Mouse (Mus musculus) right cerebral cortex, adult 2 months (tissue): Measurements from ENCODE around the gene Gp1bb.

ENCODE experiments used
- DNase-seq, 2 experiments: peaks; one replicate each; pipeline ENCODE4 v3.0.0; 2021 to 2022; ENCODE audit warnings: low spot score in 2 of 2

Gp1bb gene

GRCm38 (mm10) chr16:18622019-18622418 is at the start of gene Gp1bb:
Gene Gp1bb (minus strand): TSS chr16:18622403.
- no peak for DNase-seq

DNA sequence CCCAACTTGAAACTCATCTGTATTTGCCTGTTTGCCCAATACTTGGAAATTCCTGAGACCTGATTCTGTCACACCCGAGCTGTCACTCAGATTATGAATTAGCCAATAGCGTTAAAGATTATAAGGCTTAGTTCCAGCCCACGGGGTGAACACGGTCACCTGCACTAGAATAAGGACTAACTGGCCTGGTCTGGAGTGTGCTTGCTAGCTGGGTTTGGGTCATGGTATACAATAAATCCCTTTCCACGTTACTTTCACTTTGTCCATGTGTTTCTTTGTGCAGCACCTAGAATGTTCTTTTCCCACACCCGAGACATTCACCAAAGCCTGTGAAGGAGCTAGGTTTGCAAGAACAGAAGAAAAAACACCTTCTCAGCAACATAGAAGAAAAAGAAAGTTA is 47.7 kb upstream of the Gp1bb start:
- DNase-seq = no peak

DNA sequence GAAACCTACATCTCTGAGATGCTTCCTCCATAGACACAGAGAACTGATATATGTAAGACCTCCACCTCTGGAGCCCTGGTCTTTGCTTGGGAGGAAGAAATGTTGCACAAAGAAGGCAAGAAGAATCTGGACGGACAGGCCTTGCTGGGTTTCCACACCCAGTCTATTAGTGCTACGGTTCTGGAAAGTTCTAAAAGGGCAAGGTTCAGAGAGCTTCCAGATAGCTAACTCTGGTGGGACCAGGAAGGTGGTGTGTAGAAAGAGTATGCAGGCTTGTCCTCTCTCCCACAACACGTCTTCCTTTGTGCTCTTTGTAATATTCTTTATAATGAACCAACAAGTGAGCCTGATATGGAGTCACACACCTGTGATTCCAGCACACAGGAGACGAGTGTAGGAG is 36.4 kb upstream of the Gp1bb start:
- DNase-seq = no peak

GRCm38 (mm10) chr16:18655372-18656098 is 33.3 kb upstream of the Gp1bb start:
- no peak for DNase-seq

DNA sequence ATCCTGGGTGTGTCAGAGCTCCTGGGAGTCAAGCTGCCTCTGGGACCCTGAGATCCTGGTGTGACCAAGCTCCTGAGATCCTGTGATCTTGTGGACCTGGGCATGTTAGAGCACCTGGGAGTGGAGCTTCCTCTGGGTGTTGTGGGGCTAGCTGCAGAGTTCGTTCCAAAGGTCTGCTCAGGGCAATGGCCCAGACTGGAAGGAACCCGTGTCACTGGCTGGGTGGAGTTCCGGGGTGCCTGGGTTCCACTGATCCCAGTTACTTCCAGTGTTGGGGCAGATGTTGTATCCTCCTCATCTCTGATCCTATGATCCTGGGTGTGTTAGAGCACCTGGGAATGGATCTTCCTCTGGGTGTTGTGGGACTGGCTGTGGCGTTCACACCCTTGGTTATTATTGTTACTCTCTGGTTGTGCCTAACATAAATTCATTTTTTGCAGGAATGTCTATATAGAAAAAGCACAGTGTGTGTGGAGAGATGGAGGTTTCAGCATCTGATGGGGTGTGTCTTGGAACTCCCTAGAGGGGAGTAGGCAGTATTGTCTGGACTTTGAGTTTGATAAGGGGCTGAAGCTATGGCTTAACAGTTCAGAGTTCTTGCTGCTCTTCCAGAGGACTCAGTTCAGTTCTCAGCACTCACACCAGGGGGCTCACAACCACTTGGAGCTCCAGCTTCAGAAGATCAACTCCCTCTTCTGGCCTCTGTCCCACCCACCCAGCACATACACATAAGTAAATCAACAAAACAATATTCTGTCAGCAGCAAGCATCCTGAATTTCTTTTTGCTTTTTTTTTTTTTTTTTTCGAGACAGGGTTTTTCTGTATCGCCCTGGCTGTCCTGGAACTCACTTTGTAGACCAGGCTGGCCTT is 31.3 kb upstream of the Gp1bb start:
- no peak for DNase-seq

- DNase-seq = no peak
Measured at GRCm38 (mm10) chr16:18649126-18649525, 26.9 kb upstream of the Gp1bb start.

- no peak for DNase-seq
Measured at GRCm38 (mm10) chr16:18645329-18645728, 23.1 kb upstream of the Gp1bb start.

- DNase-seq = no peak
Measured at GRCm38 (mm10) chr16:18644485-18644884, 22.3 kb upstream of the Gp1bb start.

- no peak for DNase-seq
Measured at GRCm38 (mm10) chr16:18643406-18643998, 21.3 kb upstream of the Gp1bb start.

DNA sequence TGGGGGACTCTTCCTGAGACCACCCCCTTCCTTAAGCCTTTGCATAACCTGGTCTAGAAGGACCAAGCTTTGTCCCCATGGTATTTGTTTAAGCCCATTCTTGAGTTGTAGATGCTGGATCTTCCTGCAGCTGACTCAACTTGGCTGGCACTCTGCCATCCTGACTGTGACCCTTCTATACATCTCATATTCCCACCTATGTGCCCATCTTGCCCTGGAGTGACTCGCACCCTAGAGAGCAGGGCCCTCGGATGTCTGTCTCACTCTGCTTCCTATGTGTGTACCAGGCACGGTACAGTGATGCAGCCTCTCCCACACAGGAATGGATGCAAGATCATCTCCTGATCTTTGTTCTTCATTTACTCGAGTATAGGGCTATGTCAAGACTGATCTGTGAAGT is 20.7 kb upstream of the Gp1bb start:
- DNase-seq = no peak

DNA sequence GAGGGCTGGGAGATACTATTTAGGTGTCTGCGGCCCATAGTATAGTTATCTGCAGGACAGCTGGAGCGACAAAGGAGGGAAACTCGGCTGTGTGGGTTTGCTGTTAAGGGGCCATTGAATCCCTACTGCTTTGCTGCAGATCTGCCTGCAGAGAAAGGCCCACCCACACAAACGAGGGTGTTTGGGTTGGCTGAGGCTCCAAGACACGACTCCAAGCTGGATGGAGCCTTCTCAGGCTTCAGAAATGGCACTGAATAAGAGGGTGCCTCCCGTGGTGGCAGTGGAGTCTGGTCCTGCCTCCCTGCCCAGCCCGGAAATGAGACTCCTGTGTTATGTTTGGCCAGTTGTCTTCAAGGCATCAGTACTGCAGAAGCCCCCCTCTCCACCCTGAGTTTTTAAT is 20.1 kb upstream of the Gp1bb start:
- DNase-seq = peak; percentile 51 to 59

GRCm38 (mm10) chr16:18639382-18639929 is 17.3 kb upstream of the Gp1bb start:
- no peak for DNase-seq

DNA sequence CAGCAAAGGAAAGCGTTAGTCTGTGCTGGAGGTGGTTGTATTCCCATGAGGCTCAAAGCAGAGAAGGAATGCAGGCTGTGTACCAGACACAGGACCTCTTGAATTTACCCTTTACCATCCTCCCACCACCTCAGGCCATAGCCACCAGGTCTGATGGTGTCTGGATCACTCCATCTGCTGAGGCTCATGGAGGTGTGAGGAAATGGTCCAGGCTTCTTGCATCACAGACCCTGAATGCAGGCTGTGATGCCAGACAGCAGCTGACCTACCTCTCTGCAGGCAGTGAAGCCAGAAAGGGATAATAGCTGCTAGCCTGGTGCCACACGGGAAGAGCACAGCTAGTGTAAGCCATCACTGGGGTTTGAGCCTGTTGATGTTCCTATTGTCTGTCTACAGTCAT is 16.2 kb upstream of the Gp1bb start:
- no peak for DNase-seq

GRCm38 (mm10) chr16:18636804-18637203 is 14.6 kb upstream of the Gp1bb start:
- no peak for DNase-seq

DNA sequence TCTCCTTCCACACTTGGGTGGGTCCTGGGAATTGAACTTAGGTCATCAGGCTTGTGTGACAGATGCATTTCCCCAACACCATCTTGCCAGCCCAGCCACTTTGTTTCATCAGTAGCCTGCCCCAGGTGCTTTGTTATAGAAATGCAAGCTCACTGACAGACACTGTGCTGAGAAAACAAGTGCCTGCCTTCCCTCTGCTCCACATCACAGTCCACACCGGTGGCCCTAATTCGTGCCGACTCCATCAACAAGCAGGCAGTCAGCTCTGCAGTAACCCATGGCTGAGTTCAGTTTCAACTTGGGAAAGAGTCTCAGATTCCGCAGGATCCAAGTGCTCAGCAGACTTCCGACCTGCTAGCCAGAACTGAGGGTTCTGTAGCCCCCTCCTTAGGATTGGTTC is 14.2 kb upstream of the Gp1bb start:
- no peak for DNase-seq

DNA sequence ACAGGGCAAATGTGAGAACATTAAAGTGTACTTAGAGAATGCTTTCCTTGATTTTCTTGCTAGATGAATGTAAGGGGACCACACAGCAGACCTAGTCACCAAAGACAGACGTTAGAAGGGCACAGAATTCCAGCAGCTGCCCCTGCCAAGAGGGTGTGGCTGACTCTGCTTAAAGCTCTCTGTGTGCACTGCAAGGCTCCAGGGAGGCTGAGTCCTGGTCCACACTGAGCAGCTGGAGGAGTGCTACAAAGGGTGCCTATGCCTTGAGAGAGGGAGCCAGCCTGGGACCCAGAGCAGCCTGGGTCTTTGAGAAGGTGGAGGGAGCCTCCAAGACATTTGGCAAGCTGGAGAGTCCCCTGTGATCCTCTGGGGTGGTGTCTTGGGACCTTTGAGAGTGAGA is 11.1 kb upstream of the Gp1bb start:
- DNase-seq = no peak

GRCm38 (mm10) chr16:18632816-18633215 is 10.6 kb upstream of the Gp1bb start:
- no peak for DNase-seq

- DNase-seq = peak in 1 of 2 experiments; percentile 62
Measured at GRCm38 (mm10) chr16:18632059-18632458, 9.9 kb upstream of the Gp1bb start.

DNA sequence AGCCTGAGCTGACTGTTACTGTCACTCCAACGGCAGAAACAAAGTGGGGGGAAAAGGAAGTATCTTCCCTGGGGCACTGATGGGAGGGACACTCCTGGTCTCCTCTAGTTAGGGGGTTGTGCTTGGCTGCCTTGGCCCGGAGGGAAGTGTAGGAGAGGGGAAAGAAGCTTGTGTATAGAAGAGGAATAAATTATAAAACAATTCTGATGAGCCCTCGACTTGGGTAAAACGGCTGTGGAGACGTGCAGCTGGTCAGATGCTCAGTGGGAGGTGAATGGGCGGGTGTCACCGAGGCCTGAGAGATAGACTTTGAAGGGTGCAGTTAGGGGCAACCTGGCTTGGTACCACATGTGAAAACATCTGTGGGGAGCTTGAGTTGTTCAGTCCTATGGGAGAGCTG is 8.9 kb upstream of the Gp1bb start:
- DNase-seq = no peak

DNA sequence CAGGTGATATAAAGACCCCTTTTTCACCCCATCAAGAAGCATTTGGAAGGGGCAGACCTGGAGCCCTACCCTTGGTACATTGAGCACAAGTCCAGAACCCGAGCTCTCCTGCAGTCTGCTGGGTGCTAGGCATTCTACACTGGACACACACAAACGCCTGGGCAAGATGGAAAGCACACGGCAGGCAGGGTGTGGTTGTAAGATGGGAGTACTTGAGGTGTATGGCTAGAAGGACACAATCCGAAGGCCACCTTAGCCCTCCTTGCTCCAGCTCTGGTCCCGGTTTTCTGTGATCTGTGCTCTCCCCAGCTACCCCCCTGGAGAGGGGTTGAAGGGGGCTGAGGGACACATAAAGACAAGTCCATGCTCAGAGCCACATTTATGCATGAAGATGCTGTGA is 8.1 kb upstream of the Gp1bb start:
- DNase-seq = no peak

DNA sequence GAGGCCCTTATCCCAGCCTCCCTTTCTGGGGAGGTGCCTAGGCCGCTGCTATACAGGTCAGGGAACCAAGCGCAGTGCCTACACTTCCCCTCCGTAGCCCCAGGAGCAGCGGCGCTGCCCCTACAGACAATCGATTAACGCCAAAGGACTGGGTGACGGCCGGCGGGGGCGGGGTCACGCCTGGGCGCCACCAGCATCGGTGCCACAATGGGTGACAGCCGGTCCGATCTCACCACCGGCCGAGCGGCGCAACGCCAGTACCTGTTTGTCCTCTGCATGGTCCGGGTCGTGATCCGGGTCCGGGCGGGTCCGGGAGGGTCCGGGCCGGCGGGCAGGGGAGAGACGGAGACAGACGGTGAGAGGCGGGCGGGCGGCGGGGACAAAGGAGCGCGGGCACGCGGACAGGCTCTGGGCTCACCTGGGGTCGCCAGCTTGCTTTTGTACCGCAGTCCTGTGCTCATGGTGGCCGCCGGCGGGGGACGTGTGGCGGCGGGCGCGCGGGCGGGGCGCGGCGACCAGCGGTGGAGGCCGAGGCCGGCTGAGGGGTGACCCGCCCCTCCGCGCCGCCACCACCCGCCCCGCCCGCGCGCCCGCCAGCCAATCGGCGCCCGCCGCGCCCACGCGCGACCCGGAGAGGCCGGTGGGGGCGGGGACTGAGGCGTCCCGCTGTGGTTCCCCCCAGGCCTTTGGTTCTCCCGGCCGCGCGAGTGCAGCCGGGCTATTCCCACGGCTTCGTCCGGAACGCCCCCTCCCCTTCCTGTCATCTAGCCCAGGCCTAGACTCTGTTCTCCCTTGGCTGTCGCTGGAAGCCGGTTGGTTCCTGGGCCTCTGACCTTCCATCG is 7.4 kb upstream of the Gp1bb start, which contains the start of gene Sept5:
Sept5 (minus strand) TSS at position 565 of the 842 bp plus-strand sequence.
- peak; percentile 56 to 59 for DNase-seq
